Mouse (Mus musculus): ENCODE results near the gene Arsa. TPM values are rescaled to one million over a fixed set of nuclear protein-coding genes. Genes with fewer than 3 reads are reported as not detected.

The Arsa gene
- polyA plus RNA-seq, 1 experiment = 42.5 TPM

DNA sequence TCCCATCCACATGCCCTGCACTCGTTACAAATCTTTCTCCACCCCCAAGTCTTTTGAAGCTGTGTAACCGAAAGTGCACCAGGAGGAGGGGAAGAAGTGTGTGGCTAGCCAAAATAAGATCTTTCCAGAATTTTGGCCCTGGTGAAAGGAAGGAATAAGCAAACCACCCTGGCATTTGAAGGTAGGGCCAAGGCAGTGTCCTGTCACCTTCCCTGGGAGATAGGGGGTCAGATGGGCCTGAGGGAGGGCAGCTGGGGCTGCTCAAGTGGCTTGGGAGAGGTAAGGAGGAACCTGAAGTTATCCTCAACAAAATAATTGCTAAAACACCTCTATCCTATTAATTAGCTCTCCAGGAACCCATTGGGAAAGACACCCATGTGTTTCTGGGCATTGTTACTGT lies 19.6 kb upstream of the Arsa start:
- Histone ChIP-seq H3K4me3 (ENCODE audit: insufficient read depth, low read length) (no peak overlapping the region), H3K27ac (ENCODE audit: insufficient read depth, low read length) (no peak overlapping the region), H3K4me1 (ENCODE audit: control insufficient read depth, insufficient read depth, low read length) (no peaks in the 10 kb centered on the region)
- no peak for TF ChIP-seq POLR2A (IDR thresholded peaks at IDR 0.05; ENCODE audit: low read depth, low read length)
- TF ChIP-seq CTCF (IDR thresholded peaks at IDR 0.05; ENCODE audit: borderline replicate concordance, insufficient read depth, low read length) = no peak

DNA sequence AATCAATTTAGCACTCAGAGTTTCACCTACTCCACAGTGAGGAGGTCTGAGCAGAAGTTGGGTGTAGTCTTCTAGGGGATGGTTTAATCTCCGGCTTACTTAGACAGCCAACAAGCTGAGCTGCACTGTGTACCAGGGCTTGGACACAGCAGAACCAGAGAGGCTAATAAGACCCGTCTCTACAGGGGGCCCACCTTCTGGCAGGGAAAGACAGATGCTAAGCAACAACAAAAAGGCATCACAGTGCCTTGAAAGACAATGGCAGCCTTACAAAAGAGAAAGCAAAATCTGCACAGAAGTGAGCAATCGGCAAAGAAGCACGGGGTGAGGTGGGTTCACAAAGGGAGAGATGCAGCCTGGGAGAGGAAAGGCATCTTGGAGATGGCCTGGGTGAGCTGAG lies 18.9 kb upstream of the Arsa start:
- TF ChIP-seq CTCF (IDR thresholded peaks at IDR 0.05; ENCODE audit: borderline replicate concordance, insufficient read depth, low read length) (no peak), POLR2A (IDR thresholded peaks at IDR 0.05; ENCODE audit: low read depth, low read length) (no peak)
- no peak overlapping the region for H3K27ac ChIP-seq (ENCODE audit: insufficient read depth, low read length)
- H3K4me1 ChIP-seq (ENCODE audit: control insufficient read depth, insufficient read depth, low read length) = no peaks in the 10 kb centered on the region
- no peak overlapping the region for H3K4me3 ChIP-seq (ENCODE audit: insufficient read depth, low read length)

DNA sequence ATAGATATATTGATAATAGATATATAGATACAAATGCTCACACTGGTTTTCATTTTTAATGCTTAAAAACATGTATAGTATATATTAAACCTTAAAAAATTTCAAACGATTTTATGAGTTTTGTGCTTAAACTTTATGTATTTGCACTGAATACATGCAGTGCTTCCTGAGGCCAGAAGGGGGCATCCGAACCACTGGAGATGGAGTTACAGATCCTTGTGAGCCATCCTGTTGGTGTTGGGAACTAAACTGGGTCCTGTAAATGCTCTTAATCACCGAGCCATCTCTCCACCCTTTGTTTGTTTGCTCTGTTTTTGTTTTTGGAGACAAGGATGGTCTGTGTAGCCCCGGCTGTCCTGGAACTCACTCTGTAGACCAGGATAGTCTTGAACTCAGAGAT lies 17.7 kb upstream of the Arsa start:
- H3K4me3 ChIP-seq (ENCODE audit: insufficient read depth, low read length) = no peak overlapping the region
- TF ChIP-seq POLR2A (IDR thresholded peaks at IDR 0.05; ENCODE audit: low read depth, low read length) (no peak), CTCF (IDR thresholded peaks at IDR 0.05; ENCODE audit: borderline replicate concordance, insufficient read depth, low read length) (no peak)
- no peaks in the 10 kb centered on the region for H3K4me1 ChIP-seq (ENCODE audit: control insufficient read depth, insufficient read depth, low read length)
- H3K27ac ChIP-seq (ENCODE audit: insufficient read depth, low read length) = no peak overlapping the region

DNA sequence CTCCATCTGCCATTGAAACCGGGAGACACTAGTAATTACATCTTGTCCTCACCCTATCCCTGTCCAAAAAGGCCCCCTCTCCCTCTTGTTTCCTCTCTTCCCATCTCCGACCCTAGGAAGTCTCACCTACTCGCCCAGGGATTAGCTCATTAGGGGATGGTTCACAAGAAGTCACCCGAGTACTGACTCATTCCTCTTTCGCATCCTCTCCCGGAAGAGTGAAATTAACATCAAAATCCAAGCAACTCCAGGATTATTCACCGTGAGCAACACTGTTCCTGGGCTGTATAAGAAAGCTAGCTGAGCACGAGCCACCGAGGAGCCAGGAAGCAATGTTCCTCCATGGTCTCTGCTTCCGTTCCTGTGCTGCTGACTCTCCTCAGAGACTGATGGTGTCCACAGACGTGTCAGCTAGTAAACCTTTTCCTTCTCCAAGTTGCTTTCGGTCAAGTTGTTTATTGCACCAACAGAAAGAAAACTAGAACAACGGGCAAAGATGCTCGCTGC lies 11.4 kb upstream of the Arsa start:
- TF ChIP-seq POLR2A (IDR thresholded peaks at IDR 0.05; ENCODE audit: low read depth, low read length) = no peak
- no peak for TF ChIP-seq CTCF (IDR thresholded peaks at IDR 0.05; ENCODE audit: borderline replicate concordance, insufficient read depth, low read length)
- Histone ChIP-seq H3K27ac (ENCODE audit: insufficient read depth, low read length) (no peak overlapping the region), H3K4me3 (ENCODE audit: insufficient read depth, low read length) (no peak overlapping the region), H3K4me1 (ENCODE audit: control insufficient read depth, insufficient read depth, low read length) (no peaks in the 10 kb centered on the region; the same call in 1 of the 2 replicates)

- Histone ChIP-seq H3K27ac (ENCODE audit: insufficient read depth, low read length) (no peak overlapping the region), H3K4me3 (ENCODE audit: insufficient read depth, low read length) (no peak overlapping the region), H3K4me1 (ENCODE audit: control insufficient read depth, insufficient read depth, low read length) (no peaks in the 10 kb centered on the region; the same call in 1 of the 2 replicates)
- TF ChIP-seq POLR2A (IDR thresholded peaks at IDR 0.05; ENCODE audit: low read depth, low read length) (no peak), CTCF (IDR thresholded peaks at IDR 0.05; ENCODE audit: borderline replicate concordance, insufficient read depth, low read length) (no peak)
Measured at GRCm38 (mm10) chr15:89488182-89488581, 11.0 kb upstream of the Arsa start.

DNA sequence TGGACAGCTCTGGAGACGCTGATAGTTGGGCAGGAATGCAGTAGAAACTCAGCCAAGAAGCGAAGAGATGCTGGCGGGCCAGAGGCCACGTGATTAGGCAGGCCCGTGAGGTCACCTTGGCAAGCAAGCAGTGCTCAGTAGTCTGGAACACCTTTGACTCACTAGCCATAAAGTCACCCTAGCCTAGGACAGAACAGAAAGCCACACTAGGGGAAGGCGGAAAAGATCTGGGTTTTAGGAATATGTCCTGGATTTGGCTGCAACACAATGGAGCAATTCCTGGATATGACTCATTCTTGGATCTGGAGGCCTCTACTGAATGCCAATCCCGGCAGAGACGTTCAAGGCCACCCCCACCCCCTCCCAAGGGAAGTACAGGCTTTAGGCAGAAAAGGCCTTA lies 3.4 kb upstream of the Arsa start:
- no peak for TF ChIP-seq CTCF (IDR thresholded peaks at IDR 0.05; ENCODE audit: borderline replicate concordance, insufficient read depth, low read length)
- no peak for TF ChIP-seq POLR2A (IDR thresholded peaks at IDR 0.05; ENCODE audit: low read depth, low read length)
- Histone ChIP-seq H3K27ac (ENCODE audit: insufficient read depth, low read length) (peak overlapping the region; percentile 39; the same call in 1 of the 2 replicates), H3K4me1 (ENCODE audit: control insufficient read depth, insufficient read depth, low read length) (peaks cover 7% of the 10 kb centered on the region), H3K4me3 (ENCODE audit: insufficient read depth, low read length) (no peak overlapping the region)

DNA sequence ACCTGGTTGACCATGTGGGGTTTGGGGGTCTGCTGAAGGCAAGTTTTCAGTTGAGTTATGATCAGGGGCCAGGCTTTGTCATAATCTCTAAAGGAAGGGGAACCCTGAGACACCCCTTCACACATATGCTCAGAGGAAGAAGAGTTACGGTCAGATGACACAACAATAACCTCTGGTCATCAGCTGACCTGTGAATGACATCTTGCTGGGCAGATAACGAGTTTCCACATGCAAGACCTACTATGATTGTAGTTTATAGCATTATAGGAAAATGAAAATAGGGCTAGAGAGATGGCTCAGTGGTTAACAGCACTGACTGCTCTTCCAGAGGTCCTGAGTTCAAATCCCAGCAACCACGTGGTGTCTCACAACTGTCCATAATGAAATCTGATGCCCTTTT lies 1.4 kb upstream of the Arsa start:
- Histone ChIP-seq H3K4me3 (ENCODE audit: insufficient read depth, low read length) (no peak overlapping the region), H3K27ac (ENCODE audit: insufficient read depth, low read length) (no peak overlapping the region), H3K4me1 (ENCODE audit: control insufficient read depth, insufficient read depth, low read length) (peaks cover 7% of the 10 kb centered on the region)
- TF ChIP-seq POLR2A (IDR thresholded peaks at IDR 0.05; ENCODE audit: low read depth, low read length) (no peak), CTCF (IDR thresholded peaks at IDR 0.05; ENCODE audit: borderline replicate concordance, insufficient read depth, low read length) (no peak)

- no peak overlapping the region for H3K27ac ChIP-seq (ENCODE audit: insufficient read depth, low read length)
- H3K4me1 ChIP-seq (ENCODE audit: control insufficient read depth, insufficient read depth, low read length) = peaks cover 7% of the 10 kb centered on the region
- H3K4me3 ChIP-seq (ENCODE audit: insufficient read depth, low read length) = no peak overlapping the region
- no peak for TF ChIP-seq CTCF (IDR thresholded peaks at IDR 0.05; ENCODE audit: borderline replicate concordance, insufficient read depth, low read length)
- no peak for TF ChIP-seq POLR2A (IDR thresholded peaks at IDR 0.05; ENCODE audit: low read depth, low read length)
Measured at GRCm38 (mm10) chr15:89477806-89478205, 581 bp upstream of the Arsa start.

DNA sequence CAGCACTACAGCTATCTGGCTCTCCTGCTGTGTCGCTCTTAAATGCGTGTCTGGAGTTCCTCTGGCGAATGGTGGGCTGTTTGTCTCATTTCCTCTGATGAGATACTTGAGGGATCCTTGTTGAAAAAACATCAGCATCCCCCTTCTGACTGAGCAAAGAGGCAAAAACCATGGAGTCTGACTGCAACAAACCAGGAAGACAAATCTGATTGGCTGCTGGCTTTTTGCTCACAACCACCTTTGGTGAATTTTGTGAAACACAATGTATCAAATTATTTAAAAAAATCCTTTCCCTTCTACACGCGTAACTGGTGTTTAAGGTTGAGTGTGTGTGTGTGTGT lies 780 bp downstream of the Arsa start:
- TF ChIP-seq CTCF (IDR thresholded peaks at IDR 0.05; ENCODE audit: borderline replicate concordance, insufficient read depth, low read length) (no peak), POLR2A (IDR thresholded peaks at IDR 0.05; ENCODE audit: low read depth, low read length) (no peak)
- H3K27ac ChIP-seq (ENCODE audit: insufficient read depth, low read length) = peak overlapping the region; percentile 23
- H3K4me1 ChIP-seq (ENCODE audit: control insufficient read depth, insufficient read depth, low read length) = peaks cover 7% of the 10 kb centered on the region
- H3K4me3 ChIP-seq (ENCODE audit: insufficient read depth, low read length) = peak overlapping the region; percentile 57

DNA sequence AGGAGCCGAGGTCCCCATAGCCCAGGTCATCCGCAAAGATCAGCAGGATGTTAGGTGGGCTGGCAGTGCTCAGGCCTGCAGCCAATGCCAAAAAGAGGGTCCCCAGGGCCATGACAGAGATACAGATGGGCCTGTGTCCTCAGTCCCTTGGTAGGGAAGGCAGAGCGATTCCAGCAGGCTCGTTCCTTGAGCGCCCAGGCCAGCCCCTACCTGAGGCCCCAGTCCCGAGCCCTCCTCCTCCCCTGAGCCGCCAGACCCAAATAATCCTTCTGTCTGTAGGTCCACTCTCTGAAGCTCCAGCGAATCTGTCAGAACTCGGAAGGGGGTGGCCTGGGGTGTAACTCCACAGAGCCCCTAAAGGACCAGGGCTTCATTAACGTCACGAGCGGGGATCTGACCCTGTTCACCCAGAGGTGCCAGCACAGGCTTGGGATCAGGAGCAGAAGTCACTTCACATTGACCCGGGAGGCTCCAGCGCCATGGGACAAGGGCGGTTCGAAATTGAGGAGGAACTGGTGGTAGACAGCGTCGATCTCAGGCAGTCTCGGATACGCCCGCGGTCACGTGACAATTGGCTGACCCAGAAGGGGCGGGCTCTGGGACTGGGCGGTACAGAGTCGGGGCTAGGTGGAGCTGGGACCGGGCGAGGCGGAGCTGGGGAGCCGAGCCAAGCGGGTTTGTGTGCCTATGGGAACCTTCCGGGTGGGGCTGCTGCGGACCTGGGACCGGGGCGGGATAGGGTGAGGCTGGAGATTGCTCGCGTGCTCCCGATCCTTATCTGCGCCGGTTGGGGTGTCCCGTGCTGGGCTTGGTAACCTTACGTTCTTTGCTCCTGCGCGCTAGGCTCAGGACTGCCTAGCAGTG lies 1.4 kb downstream of the Arsa start:
- Histone ChIP-seq H3K4me3 (ENCODE audit: insufficient read depth, low read length) (peak overlapping the region; percentile 57), H3K27ac (ENCODE audit: insufficient read depth, low read length) (peak overlapping the region; percentile 23)
- TF ChIP-seq POLR2A (IDR thresholded peaks at IDR 0.05; ENCODE audit: low read depth, low read length) (peak; percentile 95), CTCF (IDR thresholded peaks at IDR 0.05; ENCODE audit: borderline replicate concordance, insufficient read depth, low read length) (no peak)

More for the DNA sequence above, 1.4 kb downstream of the Arsa start:
- peaks cover 5% of the 10 kb centered on the region for H3K4me1 ChIP-seq (ENCODE audit: control insufficient read depth, insufficient read depth, low read length)

Measured in embryonic fibroblast, embryonic 13.5 days (primary cell).